Mouse (Mus musculus): ENCODE data around the gene Sdk2.
A peak's percentile ranks its signal among the peaks of the same experiment; 100 is the strongest.

The Sdk2 gene

DNA sequence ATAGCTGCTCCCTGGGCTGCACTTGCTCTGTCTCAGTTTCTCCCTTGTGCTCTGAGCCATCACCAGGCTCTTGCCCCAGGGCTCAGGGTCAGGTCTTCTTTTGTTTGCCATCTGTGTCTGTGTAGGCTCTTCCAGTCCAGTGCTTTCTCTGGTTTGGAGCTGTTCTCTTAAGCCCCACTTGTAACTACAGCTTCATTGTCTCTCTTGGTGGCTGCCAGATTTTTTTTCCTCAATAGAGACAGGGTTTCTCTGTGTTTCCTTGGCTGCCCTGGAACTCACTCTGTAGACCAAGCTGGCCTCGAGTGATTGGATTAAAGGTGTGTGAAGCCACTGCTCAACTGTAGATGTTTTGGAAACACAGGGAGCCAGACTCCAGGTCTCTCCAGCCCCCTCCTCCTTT is 247.8 kb downstream of the Sdk2 start:
- no peak for DNase-seq

- DNase-seq: no peak
Measured at GRCm38 (mm10) chr11:113816971-113817548, 249.8 kb downstream of the Sdk2 start.

DNA sequence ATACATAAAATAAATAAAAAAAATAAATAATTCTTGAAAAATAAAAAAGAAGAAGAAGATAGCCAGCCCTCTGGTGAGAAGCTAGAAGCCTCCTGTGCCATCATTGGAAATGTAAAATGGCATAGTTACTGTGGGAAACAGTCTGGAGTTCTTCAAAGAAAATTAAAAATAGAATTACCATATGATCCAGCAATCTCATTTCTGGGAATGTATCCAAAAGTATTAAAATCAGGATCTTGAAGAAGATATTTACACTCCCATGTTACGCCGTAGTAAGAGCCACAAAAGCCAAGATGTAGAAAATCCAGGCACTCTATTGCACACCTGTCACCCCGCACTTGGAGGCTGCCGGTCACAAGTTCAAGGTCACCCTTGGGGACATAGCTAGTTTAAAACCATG is 250.4 kb downstream of the Sdk2 start:
- no peak for DNase-seq

DNA sequence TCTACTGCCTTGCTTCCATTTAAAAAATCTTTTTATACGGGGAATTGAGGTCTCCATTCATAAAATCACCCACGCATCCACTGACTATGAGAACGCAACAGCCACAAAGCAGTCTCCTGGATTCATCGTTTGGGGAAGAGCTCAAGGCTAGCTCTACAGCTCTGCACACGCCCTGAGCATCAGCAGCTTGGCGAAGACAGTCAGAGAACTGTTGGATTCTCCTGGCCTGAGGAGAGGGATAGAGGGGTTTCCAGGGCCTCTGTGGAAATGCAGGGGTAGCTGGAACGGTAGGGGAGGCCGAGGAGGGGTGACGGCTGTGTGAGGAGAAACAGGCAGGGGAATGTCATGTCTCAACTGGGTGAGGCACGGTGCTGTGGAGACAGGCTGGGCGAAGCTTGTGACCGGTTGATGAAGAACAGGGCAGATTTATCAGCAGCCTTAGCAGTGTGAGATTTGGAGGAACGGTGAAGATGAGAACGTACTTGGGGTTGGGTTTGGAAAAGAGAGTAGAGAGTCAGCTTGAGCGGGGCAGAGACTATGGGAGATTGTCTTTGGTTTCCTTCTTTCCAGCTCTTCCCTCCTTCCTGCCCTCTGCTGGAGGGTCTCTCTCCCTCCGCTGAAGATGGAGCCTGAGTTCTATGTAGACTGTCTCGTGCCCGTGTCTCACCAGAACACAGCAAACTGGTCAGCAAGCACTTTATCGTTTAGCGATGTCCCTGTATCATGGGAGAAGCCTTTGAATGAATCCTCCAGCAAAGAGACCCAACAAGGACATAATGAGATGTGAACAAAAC is 255.1 kb downstream of the Sdk2 start:
- no peak for DNase-seq

GRCm38 (mm10) chr11:113810638-113811545 is 256.0 kb downstream of the Sdk2 start:
- DNase-seq: peak; percentile 81

- peak; percentile 88 for DNase-seq
Measured at GRCm38 (mm10) chr11:113807086-113807485, 259.8 kb downstream of the Sdk2 start.

GRCm38 (mm10) chr11:113806382-113807077 is 260.3 kb downstream of the Sdk2 start:
- peak; percentile 42 for DNase-seq

DNA sequence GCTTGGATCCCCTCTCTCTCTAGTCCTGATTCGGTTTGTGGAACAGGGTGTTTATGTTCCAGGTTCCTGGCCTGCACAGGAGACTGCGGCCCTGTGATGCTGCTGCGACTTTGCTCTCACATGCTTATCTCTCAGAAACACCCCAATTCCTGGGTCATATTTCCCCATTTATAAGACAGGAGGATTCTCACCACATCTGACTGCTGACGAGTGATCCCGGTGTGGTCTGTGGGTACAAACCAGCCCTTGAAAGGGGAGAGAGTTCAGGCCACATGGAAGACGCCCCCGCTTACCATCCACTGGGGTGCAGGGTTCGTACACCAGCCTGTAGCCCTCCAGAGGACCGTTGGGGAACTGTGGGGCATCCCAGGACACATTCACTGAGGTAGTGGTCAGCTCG is 260.9 kb downstream of the Sdk2 start:
- no peak for DNase-seq

GRCm38 (mm10) chr11:113803321-113803941 is 263.4 kb downstream of the Sdk2 start:
- DNase-seq: peak; percentile 61

DNA sequence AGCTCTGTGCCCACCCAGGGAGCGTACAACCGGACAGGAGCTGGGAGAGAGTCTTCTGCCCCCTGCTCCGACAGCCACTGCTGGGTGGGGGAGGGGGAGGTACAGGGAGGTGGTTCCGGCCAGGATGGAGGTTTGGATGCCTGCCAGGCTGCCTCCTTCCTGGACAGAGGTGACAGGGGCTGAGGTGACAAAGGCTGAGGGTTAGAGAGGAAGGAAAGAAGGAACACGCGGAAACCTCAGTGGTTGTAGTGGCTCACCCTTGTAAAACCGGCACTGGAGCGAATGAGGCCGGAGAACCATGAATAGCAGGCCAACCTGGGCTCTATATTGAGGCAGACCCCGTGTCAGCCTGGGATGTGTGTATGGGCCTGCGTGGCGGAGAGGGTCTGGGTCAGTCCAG is 264.4 kb downstream of the Sdk2 start:
- DNase-seq: peak; percentile 87

- no peak for DNase-seq
Measured at GRCm38 (mm10) chr11:113800026-113800425, 266.8 kb downstream of the Sdk2 start.

GRCm38 (mm10) chr11:113799041-113799447 is 267.8 kb downstream of the Sdk2 start:
- DNase-seq: no peak

DNA sequence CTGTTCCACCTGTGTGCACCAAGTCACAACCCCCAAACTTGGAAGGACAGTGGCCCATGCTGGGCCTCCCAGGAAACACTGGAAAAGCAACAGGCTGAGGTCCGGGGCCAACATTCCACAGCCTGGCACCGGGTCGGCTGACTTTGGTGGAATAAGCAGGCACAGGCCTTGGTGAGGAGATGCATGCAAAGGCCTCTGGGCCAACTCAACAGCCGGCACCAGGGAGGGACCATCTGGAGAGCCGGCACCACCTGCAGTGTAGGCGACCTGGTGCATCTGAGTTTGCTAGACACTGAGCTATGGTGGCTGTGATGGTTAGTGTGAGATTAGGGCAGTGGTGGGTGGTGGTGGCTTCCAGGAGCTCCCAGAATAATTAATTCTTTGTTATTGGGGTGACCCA is 268.8 kb downstream of the Sdk2 start:
- DNase-seq: no peak

GRCm38 (mm10) chr11:113797014-113797983 is 269.5 kb downstream of the Sdk2 start:
- DNase-seq: no peak

DNA sequence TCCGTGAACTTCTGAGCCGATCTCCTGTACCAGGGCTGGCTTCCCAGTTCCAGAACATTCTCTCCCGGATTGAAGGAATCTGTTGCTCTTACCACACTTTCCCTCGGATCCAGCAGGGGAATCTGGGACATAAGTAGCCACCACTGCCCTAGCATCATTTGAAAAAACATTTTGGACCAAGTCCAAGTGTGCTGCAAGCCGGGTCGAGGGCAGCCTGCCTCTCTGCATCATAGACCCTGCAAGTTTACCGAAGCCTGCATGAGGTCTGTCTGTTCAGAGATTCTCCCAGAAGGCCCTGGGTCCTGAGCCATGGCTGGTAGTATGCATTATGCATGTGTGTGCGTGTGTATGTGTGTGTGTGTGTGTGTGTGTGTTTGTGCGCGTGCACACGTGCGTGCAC is 271.0 kb downstream of the Sdk2 start:
- no peak for DNase-seq

GRCm38 (mm10) chr11:113791357-113792215 is 275.3 kb downstream of the Sdk2 start:
- no peak for DNase-seq

GRCm38 (mm10) chr11:113789101-113789500 is 277.7 kb downstream of the Sdk2 start:
- no peak for DNase-seq

- DNase-seq: peak; percentile 79
Measured at GRCm38 (mm10) chr11:113788183-113788789, 278.6 kb downstream of the Sdk2 start.

DNA sequence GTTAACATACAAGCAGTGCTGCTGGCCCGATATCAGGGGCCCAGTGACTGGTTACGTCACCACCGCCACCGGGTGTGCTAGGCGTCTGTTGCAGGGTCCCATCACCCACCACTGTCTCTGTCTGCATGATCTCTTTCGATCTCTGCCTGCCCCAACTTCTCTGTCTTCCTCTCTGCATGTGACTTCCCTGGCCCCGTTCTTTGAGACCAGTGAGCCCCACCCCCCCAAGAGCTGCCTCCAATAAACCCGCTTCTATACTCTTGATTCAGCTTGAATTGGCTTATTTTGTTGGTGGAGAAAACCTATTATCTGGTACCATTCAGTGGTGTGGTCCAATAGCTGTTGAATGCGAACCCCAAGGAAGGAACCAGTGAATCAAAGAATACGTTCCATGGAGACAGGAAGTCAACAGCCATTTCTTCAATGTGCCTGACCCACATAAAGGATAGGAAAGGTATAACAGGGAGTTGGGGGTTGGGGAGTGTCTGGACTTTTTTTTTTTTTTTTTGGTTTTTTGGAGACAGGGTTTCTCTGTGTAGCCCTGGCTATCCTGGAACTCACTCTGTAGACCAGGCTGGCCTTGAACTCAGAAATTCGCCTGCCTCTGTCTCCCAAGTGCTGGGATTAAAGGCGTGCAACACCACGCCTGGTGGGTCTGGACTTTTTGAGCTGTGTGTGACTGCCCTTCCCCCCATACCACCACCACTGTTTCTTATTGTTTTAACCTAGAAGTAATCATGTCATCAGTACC is 279.2 kb downstream of the Sdk2 start:
- no peak for DNase-seq
